Mouse (Mus musculus): ENCODE measurements around the gene Akap2. TPM values are rescaled to one million over a fixed set of nuclear protein-coding genes. Genes with fewer than 3 reads are reported as not detected.

Akap2 gene
- polyA plus RNA-seq, 1 experiment from 2014 or later, result 37.6 TPM

- DNase-seq (ENCODE audit: low spot score), result no peak
These were observed 187.2 kb downstream of the Akap2 start for GRCm38 (mm10) chr4:57904638-57905037.

- DNase-seq (ENCODE audit: low spot score), result no peak
These were observed 189.3 kb downstream of the Akap2 start for GRCm38 (mm10) chr4:57906708-57907107.

GRCm38 (mm10) chr4:57908860-57909259, 191.4 kb downstream of the Akap2 start:
- no peak for DNase-seq (ENCODE audit: low spot score)

GRCm38 (mm10) chr4:57913021-57913420, 195.6 kb downstream of the Akap2 start:
- DNase-seq (ENCODE audit: low spot score), result no peak

GRCm38 (mm10) chr4:57914193-57915190, 197.0 kb downstream of the Akap2 start:
- no peak for DNase-seq (ENCODE audit: low spot score)

GRCm38 (mm10) chr4:57915216-57915965, 197.9 kb downstream of the Akap2 start:
- DNase-seq (ENCODE audit: low spot score), result no peak

- no peak for DNase-seq (ENCODE audit: low spot score)
These were observed 198.8 kb downstream of the Akap2 start, which contains the start of gene D630039A03Rik for GRCm38 (mm10) chr4:57916201-57916661. TSS of gene D630039A03Rik (minus strand) at chr4:57916297.

- no peak for DNase-seq (ENCODE audit: low spot score)
These were observed 199.3 kb downstream of the Akap2 start for GRCm38 (mm10) chr4:57916711-57917110.

GRCm38 (mm10) chr4:57919494-57920423, 202.3 kb downstream of the Akap2 start:
- DNase-seq (ENCODE audit: low spot score), result no peak

GRCm38 (mm10) chr4:57920522-57920921, 203.1 kb downstream of the Akap2 start:
- no peak for DNase-seq (ENCODE audit: low spot score)

- no peak for DNase-seq (ENCODE audit: low spot score)
These were observed 204.7 kb downstream of the Akap2 start for GRCm38 (mm10) chr4:57922171-57922570.

- DNase-seq (ENCODE audit: low spot score), result no peak
These were observed 207.2 kb downstream of the Akap2 start for GRCm38 (mm10) chr4:57924556-57925071.

GRCm38 (mm10) chr4:57927464-57928205, 210.2 kb downstream of the Akap2 start:
- DNase-seq (ENCODE audit: low spot score), result peak; percentile 67

- peak; percentile 16 for DNase-seq (ENCODE audit: low spot score)
These were observed 213.2 kb downstream of the Akap2 start for GRCm38 (mm10) chr4:57930559-57931170.

GRCm38 (mm10) chr4:57934181-57934580, 216.7 kb downstream of the Akap2 start:
- DNase-seq (ENCODE audit: low spot score), result no peak

- no peak for DNase-seq (ENCODE audit: low spot score)
These were observed 219.8 kb downstream of the Akap2 start for GRCm38 (mm10) chr4:57937292-57937691.

- no peak for DNase-seq (ENCODE audit: low spot score)
These were observed 223.2 kb downstream of the Akap2 start for GRCm38 (mm10) chr4:57940631-57941030.

- DNase-seq (ENCODE audit: low spot score), result no peak
These were observed 225.4 kb downstream of the Akap2 start for GRCm38 (mm10) chr4:57942892-57943291.

All from thymus, postnatal 0 days (tissue).